Mouse (Mus musculus): ENCODE data around the gene Ndel1.
"Not testable (repeated sequence)": the region's sequence is repeated elsewhere in the genome, so short reads cannot be mapped to it uniquely, and the experiment has no call there.

Ndel1 gene

GRCm38 (mm10) chr11:68839606-68840005 is 32.1 kb downstream of the Ndel1 start:
- no peak for DNase-seq

GRCm38 (mm10) chr11:68835034-68835433 is 36.6 kb downstream of the Ndel1 start:
- DNase-seq = no peak

GRCm38 (mm10) chr11:68833593-68833992 is 38.1 kb downstream of the Ndel1 start:
- DNase-seq = no peak

- DNase-seq = no peak
These were observed 38.9 kb downstream of the Ndel1 start for GRCm38 (mm10) chr11:68832793-68833192.

GRCm38 (mm10) chr11:68831580-68831979 is 40.1 kb downstream of the Ndel1 start:
- DNase-seq = not testable (repeated sequence)

GRCm38 (mm10) chr11:68826735-68827134 is 44.9 kb downstream of the Ndel1 start:
- no peak for DNase-seq

- no peak for DNase-seq
These were observed 49.3 kb downstream of the Ndel1 start for GRCm38 (mm10) chr11:68822326-68822725.

GRCm38 (mm10) chr11:68819226-68819805 is 52.3 kb downstream of the Ndel1 start:
- no peak for DNase-seq

- DNase-seq = no peak
These were observed 53.2 kb downstream of the Ndel1 start for GRCm38 (mm10) chr11:68818416-68818815.

GRCm38 (mm10) chr11:68811881-68812577 is 59.6 kb downstream of the Ndel1 start:
- DNase-seq = no peak

GRCm38 (mm10) chr11:68807787-68808186 is 63.9 kb downstream of the Ndel1 start:
- peak; percentile 65 for DNase-seq

GRCm38 (mm10) chr11:68805148-68805547 is 66.5 kb downstream of the Ndel1 start:
- DNase-seq = peak; percentile 19

- DNase-seq = no peak
These were observed 73.4 kb downstream of the Ndel1 start for GRCm38 (mm10) chr11:68798258-68798657.

- DNase-seq = no peak
These were observed 79.9 kb downstream of the Ndel1 start for GRCm38 (mm10) chr11:68791794-68792193.

GRCm38 (mm10) chr11:68790720-68791119 is 80.9 kb downstream of the Ndel1 start:
- no peak for DNase-seq

GRCm38 (mm10) chr11:68787222-68787621 is 84.4 kb downstream of the Ndel1 start:
- no peak for DNase-seq

GRCm38 (mm10) chr11:68785813-68786212 is 85.8 kb downstream of the Ndel1 start:
- no peak for DNase-seq

- no peak for DNase-seq
These were observed 89.3 kb downstream of the Ndel1 start for GRCm38 (mm10) chr11:68782336-68782735.

- no peak for DNase-seq
These were observed 91.1 kb downstream of the Ndel1 start for GRCm38 (mm10) chr11:68780466-68781114.

GRCm38 (mm10) chr11:68779735-68780465 is 91.8 kb downstream of the Ndel1 start:
- DNase-seq = no peak

GRCm38 (mm10) chr11:68778855-68779254 is 92.8 kb downstream of the Ndel1 start:
- no peak for DNase-seq

- no peak for DNase-seq
These were observed 93.7 kb downstream of the Ndel1 start for GRCm38 (mm10) chr11:68777933-68778332.

- DNase-seq = no peak
These were observed 95.5 kb downstream of the Ndel1 start for GRCm38 (mm10) chr11:68776147-68776655.
